Mouse (Mus musculus) liver, adult 2 months (tissue): Measurements from ENCODE around the gene Slc25a34.

Experiments used
- CTCF ChIP-seq: fragments of 200-500 bp; IDR thresholded peaks from 2 replicates; pipeline ENCODE4 v1.5.1; 2011; ENCODE audit warnings: low read depth, low read length, control low read depth
- POLR2A ChIP-seq: fragments of 200-500 bp; IDR thresholded peaks from 2 replicates; pipeline ENCODE4 v1.6.1; 2011; ENCODE audit warnings: low read length, control low read depth; ENCODE audit not compliant: insufficient read depth; ENCODE audit errors: extremely low read depth

DNA sequence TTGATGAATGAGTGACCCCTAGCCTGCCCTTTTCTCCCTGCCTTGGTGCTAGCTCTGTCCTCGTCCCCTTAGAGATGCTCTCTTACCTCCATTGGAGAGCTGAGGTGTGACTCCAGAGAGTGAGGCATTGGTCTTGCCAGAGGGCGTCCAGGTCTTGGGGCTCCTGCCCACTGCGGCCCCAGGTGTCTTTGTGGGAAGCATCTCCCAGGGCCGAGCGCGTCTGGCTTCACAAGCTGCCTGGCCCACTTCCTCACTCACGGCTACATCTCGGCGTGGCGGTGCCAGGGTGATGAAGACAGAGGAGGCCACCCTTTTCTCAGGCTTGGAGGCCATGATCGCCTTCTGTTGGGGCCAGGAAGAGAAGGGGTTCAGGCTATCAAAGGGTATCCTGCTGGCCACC is 28.5 kb downstream of the Slc25a34 start:
- TF ChIP-seq CTCF (no peak), POLR2A (no peak)
